Mouse (Mus musculus) heart, postnatal 0 days (tissue): ENCODE measurements around the gene Tmem131l.

Experiments
- CTCF ChIP-seq: IDR thresholded peaks from 2 replicates; pipeline ENCODE4 v1.5.1; 2016; ENCODE audit warnings: antibody characterized with exemption, control low read depth, low read depth
- EP300 ChIP-seq: IDR thresholded peaks from 2 replicates; pipeline ENCODE4 v1.6.1; 2016; ENCODE audit warnings: antibody characterized with exemption, low read depth

DNA sequence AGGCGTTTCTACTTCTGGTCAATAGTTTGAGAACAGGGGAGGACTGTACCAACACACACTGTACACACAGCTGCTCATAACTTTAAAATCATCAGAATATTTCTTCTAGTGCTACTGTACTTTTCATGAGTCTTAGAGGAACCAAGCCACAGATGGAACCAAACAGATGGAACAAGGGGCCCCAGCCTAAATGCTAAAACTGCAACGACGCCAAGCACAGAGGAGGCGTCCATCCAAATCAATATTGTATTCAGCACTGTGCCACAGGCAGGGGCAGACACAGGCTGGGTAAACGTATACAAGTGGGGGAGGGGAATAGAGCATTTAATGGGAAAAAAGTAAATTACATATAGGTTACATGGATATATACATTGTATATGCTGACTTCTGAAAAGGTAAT lies 42.4 kb downstream of the Tmem131l start:
- TF ChIP-seq CTCF (no peak), EP300 (no peak)
